Mouse (Mus musculus) bone marrow, adult 2 months (tissue): ENCODE measurements around the gene Fto.

Experiments used
- CTCF ChIP-seq: fragments of 200-500 bp; IDR thresholded peaks from 2 replicates; pipeline ENCODE4 v1.5.1; 2011; ENCODE audit warnings: low read length, control low read depth; ENCODE audit not compliant: control insufficient read depth, insufficient read depth
- POLR2A ChIP-seq: fragments of 200-500 bp; IDR thresholded peaks from 2 replicates; pipeline ENCODE4 v1.6.1; 2011; ENCODE audit warnings: low read depth, mild to moderate bottlenecking, control low read depth, low read length, borderline replicate concordance; ENCODE audit not compliant: control insufficient read depth

GRCm38 (mm10) chr8:91446008-91446407, 132.7 kb downstream of the Fto start:
- no peak for TF ChIP-seq CTCF
- no peak for TF ChIP-seq POLR2A
